Mouse (Mus musculus): ENCODE data around the gene Tspan12.
A peak's percentile ranks its signal among the peaks of the same experiment; 100 is the strongest.

The Tspan12 gene

DNA sequence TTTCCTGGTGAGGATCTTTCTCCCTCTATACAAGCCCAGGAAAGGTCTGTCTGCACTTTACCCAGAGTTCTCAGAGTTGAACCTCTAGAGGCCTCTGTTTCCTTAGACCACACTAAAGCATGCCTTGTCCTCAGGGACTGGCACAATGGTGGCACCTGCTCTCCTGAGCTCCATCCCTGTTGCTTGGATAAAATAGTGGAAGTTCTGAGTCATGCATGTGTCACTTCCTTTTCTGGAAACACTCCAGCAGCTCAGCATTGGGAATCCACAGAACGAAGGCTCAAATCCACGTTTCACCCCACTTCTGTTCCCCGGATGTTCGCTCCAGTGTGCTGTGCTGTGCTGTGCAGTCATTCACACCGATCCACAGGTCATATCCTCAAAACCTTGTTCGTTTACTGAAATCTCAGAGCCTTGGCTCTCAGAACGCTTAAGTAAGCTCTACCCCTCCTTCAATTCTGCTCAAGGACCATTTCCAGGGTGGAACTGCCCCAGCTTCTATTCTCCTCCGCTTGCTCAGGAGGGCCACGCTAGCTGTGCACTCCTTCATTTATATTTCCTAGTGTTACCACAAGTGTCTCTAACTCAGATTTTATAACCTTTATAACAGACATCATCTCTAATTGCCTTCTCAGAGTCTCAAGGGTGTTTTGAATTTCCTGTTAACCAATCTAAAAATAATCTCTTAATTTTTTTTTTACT, 83.4 kb downstream of the Tspan12 start:
- peak; percentile 13 for DNase-seq

DNA sequence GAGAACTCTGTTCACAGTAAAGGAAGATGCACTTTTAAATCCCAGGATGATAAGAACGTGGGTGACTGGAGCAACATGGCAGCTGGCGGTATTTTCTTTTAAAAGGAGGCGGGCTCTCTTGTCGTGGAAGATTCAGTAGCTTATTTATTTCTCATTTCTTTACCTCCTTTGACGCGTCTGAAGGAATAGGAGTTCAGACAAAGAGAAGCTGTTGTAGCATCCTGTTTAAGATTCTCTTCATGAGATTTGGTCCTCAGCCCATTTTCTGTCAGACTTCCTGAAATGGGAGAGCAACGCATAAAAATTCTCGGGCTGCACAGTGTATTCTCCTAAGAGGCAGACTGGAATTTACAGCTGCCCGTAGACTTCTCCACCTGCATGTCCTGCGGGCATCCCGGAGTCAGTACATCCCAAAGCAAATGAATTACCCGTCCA, 84.5 kb downstream of the Tspan12 start:
- DNase-seq: no peak

DNA sequence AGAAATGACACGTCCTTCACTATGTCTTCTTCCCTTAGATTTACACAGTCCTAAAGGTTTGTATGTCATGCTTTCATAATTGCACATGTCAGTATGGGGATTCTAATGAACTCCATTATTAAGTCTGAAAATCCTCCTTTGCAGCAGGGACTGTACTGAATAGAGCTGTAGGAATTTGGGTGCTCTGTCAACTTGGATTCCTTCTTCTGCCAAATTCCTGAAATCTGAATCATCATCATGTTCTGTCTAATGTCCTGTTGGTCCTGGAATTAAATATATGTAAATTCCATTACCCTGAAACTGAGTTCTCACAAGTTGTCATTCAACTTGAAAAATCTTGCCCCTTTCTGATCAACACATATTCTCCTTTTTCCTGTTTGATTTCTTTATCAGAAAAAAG, 104.8 kb downstream of the Tspan12 start:
- no peak for DNase-seq

DNA sequence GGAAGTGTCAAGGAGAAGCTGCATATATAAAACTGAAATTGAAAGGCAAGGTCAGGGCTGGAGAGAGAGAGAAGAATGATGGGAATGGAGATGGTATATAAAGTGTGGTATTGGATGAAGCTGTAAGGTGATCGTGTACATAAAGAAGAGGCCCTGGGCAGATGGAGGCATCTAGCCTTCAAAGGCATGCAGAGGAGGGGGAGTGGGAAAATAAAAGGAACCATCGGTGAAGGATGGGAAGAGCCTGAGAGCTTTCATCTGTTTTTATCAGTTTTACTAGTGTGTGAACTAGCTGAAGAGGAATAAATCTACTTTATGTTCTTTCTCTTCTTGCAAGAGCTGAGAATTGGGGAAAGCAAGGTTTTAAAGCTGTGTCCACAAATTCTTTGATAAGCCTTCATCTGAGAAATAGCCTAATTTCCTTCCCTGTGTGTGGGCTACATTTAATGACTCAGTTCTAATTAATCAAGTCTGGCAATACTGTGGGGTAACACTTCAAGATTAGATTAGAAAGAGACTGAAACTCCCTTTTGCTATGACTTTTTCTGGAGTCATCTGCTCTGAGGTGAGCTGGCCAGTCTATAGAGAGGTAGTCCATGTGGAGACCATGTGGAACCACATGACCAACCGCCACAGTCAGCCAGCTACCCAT, 107.6 kb downstream of the Tspan12 start:
- DNase-seq: no peak

- DNase-seq: no peak
Measured at GRCm38 (mm10) chr6:21740606-21741005, 111.7 kb downstream of the Tspan12 start.

- no peak for DNase-seq
Measured at GRCm38 (mm10) chr6:21722238-21722637, 130.1 kb downstream of the Tspan12 start.

Data from kidney, adult 18-20 months (tissue).